Mouse (Mus musculus) cortical plate, adult 2 months (tissue): Measurements from ENCODE around the gene Ndufv3. TPM values are rescaled to one million over a fixed set of nuclear protein-coding genes. Genes with fewer than 3 reads are reported as not detected.

Experiments
- H3K27ac ChIP-seq: fragments of 200-500 bp; 2 replicates; pipeline ENCODE4 v1.5.1; 2012; ENCODE audit warnings: low read length, control low read depth, inconsistent platforms; ENCODE audit not compliant: insufficient read depth
- H3K4me1 ChIP-seq: fragments of 200-500 bp; 2 replicates; pipeline ENCODE4 v1.6.1; 2011; ENCODE audit warnings: low read length; ENCODE audit not compliant: control insufficient read depth, insufficient read depth
- H3K4me3 ChIP-seq: fragments of 200-500 bp; 2 replicates; pipeline ENCODE4 v1.5.1; 2011; ENCODE audit warnings: mild to moderate bottlenecking, low read length, control low read depth; ENCODE audit not compliant: insufficient read depth
- CTCF ChIP-seq: fragments of 200-500 bp; IDR thresholded peaks from 2 replicates; pipeline ENCODE4 v1.5.1; 2011; ENCODE audit warnings: mild to moderate bottlenecking, control low read depth, low read length; ENCODE audit not compliant: insufficient read depth; ENCODE audit errors: extremely low read depth
- POLR2A ChIP-seq: fragments of 200-500 bp; IDR thresholded peaks from 2 replicates; pipeline ENCODE4 v1.6.1; 2011; ENCODE audit warnings: mild to moderate bottlenecking, low read length, control low read depth; ENCODE audit not compliant: insufficient read depth; ENCODE audit errors: extremely low read depth
- polyA plus RNA-seq: library from polyadenylated mRNA; depleted of rRNA; stranded (reverse); fragments of >200 nt; gene quantifications from 2 replicates; pipeline ENCODE4 v1.2.3, GENCODE M21; 2012; rRNA removed

Gene Ndufv3
- polyA plus RNA-seq = 325 and 346 TPM in 2 replicates

- Histone ChIP-seq H3K27ac (peak within 1 kb of the TSS; percentile 30; the same call in 1 of the 2 replicates), H3K4me1 (peaks cover 5% of the 10 kb centered on the region; the same call in 1 of the 2 replicates), H3K4me3 (peak within 1 kb of the TSS; percentile 47)
- TF ChIP-seq CTCF (no peak), POLR2A (peak; percentile 93)
Measured at GRCm38 (mm10) chr17:31519946-31520838, at the start of gene Ndufv3, which contains the start of gene Wdr4. Gene Ndufv3, plus strand, starts transcription at chr17:31520115. Gene Wdr4, minus strand, starts transcription at chr17:31519980.

- H3K27ac ChIP-seq = no peak overlapping the region
- no peak overlapping the region for H3K4me3 ChIP-seq
- TF ChIP-seq POLR2A (no peak), CTCF (no peak)
- peaks cover 5% of the 10 kb centered on the region for H3K4me1 ChIP-seq
Measured at GRCm38 (mm10) chr17:31470766-31471418, 49.0 kb upstream of the Ndufv3 start.

DNA sequence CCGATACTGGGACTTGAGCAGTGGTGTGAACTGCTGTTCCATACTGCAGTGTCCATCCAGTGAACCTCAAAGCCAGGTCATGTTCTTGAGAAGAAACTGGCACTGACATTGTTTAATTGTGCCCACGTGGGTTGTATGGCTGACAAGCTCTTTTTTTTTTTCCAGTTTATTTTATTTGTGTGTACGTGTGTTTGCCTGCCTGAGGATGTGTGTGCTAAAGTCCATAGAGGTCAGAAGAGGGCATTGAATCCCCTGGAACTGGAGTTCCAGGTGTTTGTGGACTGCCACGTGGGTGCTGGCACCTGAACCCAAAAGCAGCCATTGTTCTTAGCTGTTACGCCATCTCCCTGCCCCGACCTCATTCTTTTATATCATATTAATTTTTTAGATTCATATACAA is 45.5 kb upstream of the Ndufv3 start:
- TF ChIP-seq CTCF = no peak
- TF ChIP-seq POLR2A = no peak
- Histone ChIP-seq H3K27ac (no peak overlapping the region), H3K4me3 (no peak overlapping the region), H3K4me1 (peaks cover 5% of the 10 kb centered on the region)

DNA sequence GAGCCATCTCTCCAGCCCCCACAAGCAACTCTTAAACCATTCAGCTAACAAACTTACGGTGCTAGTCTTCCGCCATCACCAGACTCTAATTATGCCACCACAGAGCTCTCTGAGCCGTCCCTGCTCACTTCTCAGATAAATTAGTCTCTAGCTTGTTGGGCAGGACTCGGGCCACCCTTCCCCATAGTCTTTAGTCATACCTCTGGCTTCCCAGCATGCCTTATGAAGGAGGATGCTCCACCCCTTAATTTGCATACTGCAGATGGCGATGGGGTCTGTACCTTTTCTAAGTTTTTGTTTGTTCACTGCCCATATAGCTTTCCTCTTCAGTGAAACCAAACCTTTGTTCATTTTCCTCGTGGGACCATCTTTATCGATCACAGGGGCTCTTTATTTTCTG is 41.3 kb upstream of the Ndufv3 start:
- Histone ChIP-seq H3K4me1 (no peaks in the 10 kb centered on the region), H3K4me3 (no peak overlapping the region), H3K27ac (no peak overlapping the region)
- TF ChIP-seq POLR2A = no peak

- TF ChIP-seq POLR2A (no peak), CTCF (no peak)
- H3K4me1 ChIP-seq = no peaks in the 10 kb centered on the region
- no peak overlapping the region for H3K4me3 ChIP-seq
- no peak overlapping the region for H3K27ac ChIP-seq
Measured at GRCm38 (mm10) chr17:31479108-31479844, 40.6 kb upstream of the Ndufv3 start.

DNA sequence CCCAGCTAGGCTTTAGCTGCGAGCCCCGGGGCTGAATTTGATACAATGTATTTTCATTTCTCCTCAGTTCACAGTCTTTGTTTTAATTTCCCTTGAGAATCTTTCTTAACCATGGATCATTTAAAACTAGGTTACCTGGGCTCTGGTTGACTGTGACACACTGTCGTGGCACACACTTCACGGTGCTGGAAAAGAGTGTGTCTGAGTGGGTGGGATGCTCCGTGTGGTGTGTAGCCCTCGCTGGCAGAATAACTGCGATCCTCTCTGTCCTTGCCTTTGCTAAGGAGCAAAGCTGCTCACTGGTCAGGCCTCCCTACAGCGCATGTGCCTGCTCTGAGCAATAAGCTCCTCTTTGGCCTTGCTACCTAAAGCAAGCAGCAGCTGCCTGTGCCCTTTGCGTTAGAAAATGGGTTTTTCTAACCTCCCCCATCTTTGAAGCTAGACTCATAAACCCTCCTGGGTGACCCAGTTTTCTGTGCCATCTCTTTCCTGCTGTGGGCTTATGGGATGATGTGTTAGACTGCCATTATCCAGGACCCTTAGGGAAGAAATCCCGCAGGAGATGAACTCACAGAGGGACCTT is 33.2 kb upstream of the Ndufv3 start:
- no peak for TF ChIP-seq POLR2A
- no peak for TF ChIP-seq CTCF
- Histone ChIP-seq H3K27ac (no peak overlapping the region), H3K4me1 (peaks cover 2% of the 10 kb centered on the region), H3K4me3 (no peak overlapping the region)

DNA sequence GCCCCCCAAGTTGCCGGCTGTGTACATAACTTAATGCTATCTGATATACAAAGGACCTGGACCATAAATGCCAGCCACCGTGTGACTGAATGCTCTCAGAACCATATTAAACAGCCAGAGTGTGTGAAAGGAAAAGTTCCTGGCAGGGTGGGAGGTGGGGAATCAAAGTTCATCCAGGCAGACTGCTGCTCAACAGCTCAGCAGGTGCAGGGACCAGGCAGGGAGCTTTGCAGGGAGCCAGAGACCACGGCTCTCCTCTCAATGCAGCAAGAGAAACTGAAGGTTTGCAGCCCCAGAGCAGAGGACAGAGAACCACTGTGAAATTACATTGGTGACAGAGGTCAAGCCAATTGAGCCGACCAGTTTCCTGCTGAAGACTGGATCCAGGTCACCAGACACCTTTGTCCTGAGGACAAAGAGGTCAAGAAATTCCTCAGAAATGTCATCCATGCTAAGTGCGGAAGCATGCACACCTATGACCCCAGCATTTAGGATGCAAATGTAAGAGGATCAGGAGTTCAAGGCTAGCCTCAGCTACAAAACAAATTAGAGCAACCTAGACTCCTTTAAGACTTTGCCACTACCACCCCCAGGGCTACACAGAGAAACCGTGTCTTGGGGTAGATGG is 32.4 kb upstream of the Ndufv3 start:
- Histone ChIP-seq H3K4me3 (no peak overlapping the region), H3K27ac (no peak overlapping the region), H3K4me1 (peaks cover 2% of the 10 kb centered on the region)
- no peak for TF ChIP-seq CTCF
- TF ChIP-seq POLR2A = no peak

DNA sequence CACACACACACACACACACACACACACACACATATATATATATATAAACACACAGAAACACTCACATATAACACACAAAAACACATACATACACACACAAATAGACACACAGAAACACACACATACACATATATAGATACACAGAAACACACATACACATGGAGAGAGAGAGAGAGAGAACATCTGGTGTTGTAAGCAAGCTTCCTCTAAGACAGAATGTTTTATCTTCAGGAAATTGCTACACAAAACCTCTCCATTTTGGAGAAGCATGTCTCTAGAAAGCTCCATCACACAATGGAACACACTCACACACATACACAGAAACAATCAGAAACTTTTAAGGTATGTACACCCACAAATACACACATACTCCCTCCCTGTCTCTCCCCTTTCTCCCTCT is 28.6 kb upstream of the Ndufv3 start:
- Histone ChIP-seq H3K4me3 (no peak overlapping the region), H3K4me1 (peaks cover 2% of the 10 kb centered on the region), H3K27ac (no peak overlapping the region)
- no peak for TF ChIP-seq CTCF
- TF ChIP-seq POLR2A = no peak

- H3K4me3 ChIP-seq = no peak overlapping the region
- TF ChIP-seq POLR2A (no peak), CTCF (peak; percentile 97)
- H3K27ac ChIP-seq = no peak overlapping the region
- H3K4me1 ChIP-seq = no peaks in the 10 kb centered on the region
Measured at GRCm38 (mm10) chr17:31492416-31492815, 27.5 kb upstream of the Ndufv3 start.
